Mouse (Mus musculus): ENCODE measurements around the gene Snrnp70. TPM values are rescaled to one million over a fixed set of nuclear protein-coding genes. Genes with fewer than 3 reads are reported as not detected.
A peak's percentile ranks its signal among the peaks of the same experiment; 100 is the strongest.

The Snrnp70 gene
- polyA plus RNA-seq, 1 experiment from 2014 or later = 241 TPM

- WGBS = 13% methylated on average over 27 of the region's 27 CpGs
- peaks cover 72% of the 10 kb centered on the region for H3K27me3 ChIP-seq (ENCODE audit: insufficient read depth, poor library complexity, severe bottlenecking)
- DNase-seq (ENCODE audit: low spot score) = no peak
- H3K9me3 ChIP-seq = no peaks in the 10 kb centered on the region
- H3K4me1 ChIP-seq = peaks cover 33% of the 10 kb centered on the region
- peaks cover 46% of the 10 kb centered on the region for H3K36me3 ChIP-seq
- H3K4me3 ChIP-seq = peak overlapping the region; percentile 25
- H3K27ac ChIP-seq = peak overlapping the region; percentile 37; the same call in 1 of the 2 replicates
Observed at GRCm38 (mm10) chr7:45419859-45420614, 24.5 kb upstream of the Snrnp70 start.

- no peaks in the 10 kb centered on the region for H3K9me3 ChIP-seq
- peak overlapping the region; percentile 25 for H3K4me3 ChIP-seq
- peaks cover 93% of the 10 kb centered on the region for H3K27me3 ChIP-seq (ENCODE audit: insufficient read depth, poor library complexity, severe bottlenecking)
- peaks cover 26% of the 10 kb centered on the region for H3K36me3 ChIP-seq
- WGBS = 8% methylated on average over 13 of the region's 13 CpGs
- DNase-seq (ENCODE audit: low spot score) = no peak
- H3K27ac ChIP-seq = peak overlapping the region; percentile 18; the same call in 1 of the 2 replicates
- H3K4me1 ChIP-seq = peaks cover 52% of the 10 kb centered on the region
Observed at GRCm38 (mm10) chr7:45417962-45418492, 22.5 kb upstream of the Snrnp70 start.

- Histone ChIP-seq H3K27me3 (ENCODE audit: insufficient read depth, poor library complexity, severe bottlenecking) (peaks cover 97% of the 10 kb centered on the region), H3K36me3 (peaks cover 2% of the 10 kb centered on the region), H3K9me3 (no peaks in the 10 kb centered on the region), H3K27ac (no peak overlapping the region), H3K4me3 (peak overlapping the region; percentile 47), H3K4me1 (peaks cover 53% of the 10 kb centered on the region)
- WGBS = 13% methylated on average over 37 of the region's 37 CpGs
- no peak for DNase-seq (ENCODE audit: low spot score)
Observed at GRCm38 (mm10) chr7:45415636-45416035, 20.1 kb upstream of the Snrnp70 start.

DNA sequence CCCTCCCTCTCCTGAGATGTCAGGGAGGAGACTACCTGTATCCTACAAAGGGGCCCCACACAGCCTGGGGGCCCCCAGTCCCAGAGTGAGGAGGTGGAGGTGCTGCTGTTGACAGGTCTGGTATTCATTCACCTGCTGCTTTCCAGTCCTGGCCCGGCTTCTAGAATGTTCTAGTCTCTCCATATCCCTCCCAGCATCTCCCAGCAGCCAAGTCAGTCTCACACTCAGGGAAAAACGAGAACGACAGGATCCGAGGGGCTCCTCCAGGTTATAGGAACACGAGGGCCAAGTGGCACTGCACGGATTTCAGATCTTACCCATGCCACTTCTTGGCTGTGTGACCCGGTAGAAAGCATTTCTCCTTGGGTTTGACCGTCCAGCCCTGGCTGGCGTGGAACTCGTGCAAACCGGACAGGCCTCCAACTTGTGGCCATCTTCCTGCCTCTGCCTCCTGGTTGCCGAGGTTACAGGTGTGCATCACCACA lies 19.2 kb upstream of the Snrnp70 start:
- no peak for DNase-seq (ENCODE audit: low spot score)
- H3K27me3 ChIP-seq (ENCODE audit: insufficient read depth, poor library complexity, severe bottlenecking) = peaks cover 97% of the 10 kb centered on the region
- 39% methylated on average over 12 of the region's 12 CpGs for WGBS
- peaks cover 45% of the 10 kb centered on the region for H3K4me1 ChIP-seq
- H3K36me3 ChIP-seq = no peaks in the 10 kb centered on the region
- H3K9me3 ChIP-seq = no peaks in the 10 kb centered on the region
- H3K4me3 ChIP-seq = peak overlapping the region; percentile 68; the same call in 1 of the 2 replicates
- H3K27ac ChIP-seq = no peak overlapping the region

- Histone ChIP-seq H3K36me3 (no peaks in the 10 kb centered on the region), H3K4me3 (peak overlapping the region; percentile 68), H3K9me3 (no peaks in the 10 kb centered on the region), H3K27ac (peak overlapping the region; percentile 85; the same call in 1 of the 2 replicates), H3K4me1 (peaks cover 42% of the 10 kb centered on the region), H3K27me3 (ENCODE audit: insufficient read depth, poor library complexity, severe bottlenecking) (peaks cover 97% of the 10 kb centered on the region)
- 2% methylated on average over 26 of the region's 27 CpGs for WGBS
- no peak for DNase-seq (ENCODE audit: low spot score)
Observed at GRCm38 (mm10) chr7:45413864-45414739, 18.6 kb upstream of the Snrnp70 start.

DNA sequence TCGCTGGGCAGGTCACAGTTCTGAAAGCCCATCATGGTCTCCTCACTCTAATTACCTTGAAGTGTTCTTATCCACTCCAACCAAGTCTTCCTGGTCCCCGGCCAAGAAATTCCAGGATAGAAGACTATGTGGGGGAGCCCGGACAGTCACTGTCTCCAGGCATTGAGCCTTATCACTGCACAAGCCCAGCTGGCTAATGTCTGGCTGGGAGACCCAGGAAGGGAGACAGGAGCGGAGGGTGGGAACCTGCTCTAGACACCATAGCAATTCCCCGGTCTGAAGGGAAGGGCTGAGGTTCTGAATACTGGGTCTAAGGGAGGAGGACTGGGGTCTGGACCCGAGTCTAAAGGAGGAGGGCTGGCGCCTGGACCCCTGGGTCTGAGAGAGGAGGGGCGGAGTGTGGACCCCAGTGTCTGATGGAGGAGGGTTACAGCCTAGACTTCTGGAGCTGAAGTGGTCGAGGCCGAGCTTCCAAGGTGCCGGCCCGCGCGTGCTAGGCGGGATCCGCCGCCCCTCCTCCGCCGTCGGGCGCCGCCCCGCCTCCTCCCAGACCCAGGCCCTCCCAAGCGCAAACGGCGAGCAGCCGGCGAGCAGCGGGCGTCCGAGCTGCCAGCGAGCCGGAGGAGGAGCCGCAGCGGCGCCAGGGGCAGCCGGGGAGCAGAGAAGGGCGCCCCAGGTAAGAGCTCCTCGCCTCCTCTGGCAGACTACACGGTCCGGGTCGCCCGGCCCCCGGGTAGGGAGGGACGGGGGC lies 17.7 kb upstream of the Snrnp70 start, which contains the start of gene Ntf5:
Gene Ntf5, plus strand, starts transcription at position 583 of the 751 bp plus-strand sequence.
- WGBS = 2% methylated on average over 44 of the region's 45 CpGs
- DNase-seq (ENCODE audit: low spot score) = peak; percentile 89
- H3K9me3 ChIP-seq = no peaks in the 10 kb centered on the region
- peak within 1 kb of the TSS; percentile 85 for H3K27ac ChIP-seq
- peaks cover 41% of the 10 kb centered on the region for H3K4me1 ChIP-seq
- peak within 1 kb of the TSS; percentile 68 for H3K4me3 ChIP-seq
- no peaks in the 10 kb centered on the region for H3K36me3 ChIP-seq
- H3K27me3 ChIP-seq (ENCODE audit: insufficient read depth, poor library complexity, severe bottlenecking) = peaks cover 97% of the 10 kb centered on the region

GRCm38 (mm10) chr7:45412421-45412820 lies 16.9 kb upstream of the Snrnp70 start:
- 50% methylated on average over 2 of the region's 2 CpGs for WGBS
- H3K27me3 ChIP-seq (ENCODE audit: insufficient read depth, poor library complexity, severe bottlenecking) = peaks cover 97% of the 10 kb centered on the region
- no peaks in the 10 kb centered on the region for H3K36me3 ChIP-seq
- H3K4me3 ChIP-seq = no peak overlapping the region
- H3K27ac ChIP-seq = no peak overlapping the region
- no peaks in the 10 kb centered on the region for H3K9me3 ChIP-seq
- no peak for DNase-seq (ENCODE audit: low spot score)
- H3K4me1 ChIP-seq = peaks cover 34% of the 10 kb centered on the region

DNA sequence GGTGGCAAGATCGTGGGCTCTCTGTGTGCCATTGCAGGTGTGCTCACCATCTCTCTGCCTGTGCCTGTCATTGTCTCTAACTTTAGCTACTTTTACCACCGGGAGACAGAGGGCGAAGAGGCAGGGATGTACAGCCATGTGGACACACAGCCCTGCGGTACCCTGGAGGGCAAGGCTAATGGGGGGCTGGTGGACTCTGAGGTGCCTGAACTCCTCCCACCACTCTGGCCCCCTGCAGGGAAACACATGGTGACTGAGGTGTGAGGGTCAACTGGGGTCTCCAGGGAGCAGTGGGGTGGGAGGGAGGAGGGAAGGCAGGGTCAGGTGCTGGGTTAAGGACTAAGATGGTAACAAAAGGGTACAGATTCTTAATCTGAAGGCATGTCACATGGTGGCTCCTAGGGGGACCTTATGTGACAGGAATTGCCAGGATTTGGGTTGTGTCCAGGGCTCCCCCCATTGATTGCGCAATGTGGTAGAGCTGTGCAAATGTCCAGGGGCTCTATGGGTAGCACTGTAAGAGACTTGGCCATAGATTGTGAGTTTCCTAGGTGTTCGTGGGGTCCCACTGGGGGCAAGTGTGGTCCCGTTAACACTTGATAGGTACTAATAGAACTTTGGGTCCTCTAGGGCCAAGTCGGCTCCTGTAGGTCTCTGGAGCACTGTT lies 14.1 kb upstream of the Snrnp70 start:
- no peak for DNase-seq (ENCODE audit: low spot score)
- H3K4me3 ChIP-seq = no peak overlapping the region
- H3K27me3 ChIP-seq (ENCODE audit: insufficient read depth, poor library complexity, severe bottlenecking) = peaks cover 95% of the 10 kb centered on the region
- H3K9me3 ChIP-seq = no peaks in the 10 kb centered on the region
- 76% methylated on average over 8 of the region's 8 CpGs for WGBS
- no peak overlapping the region for H3K27ac ChIP-seq
- no peaks in the 10 kb centered on the region for H3K36me3 ChIP-seq
- peaks cover 37% of the 10 kb centered on the region for H3K4me1 ChIP-seq

DNA sequence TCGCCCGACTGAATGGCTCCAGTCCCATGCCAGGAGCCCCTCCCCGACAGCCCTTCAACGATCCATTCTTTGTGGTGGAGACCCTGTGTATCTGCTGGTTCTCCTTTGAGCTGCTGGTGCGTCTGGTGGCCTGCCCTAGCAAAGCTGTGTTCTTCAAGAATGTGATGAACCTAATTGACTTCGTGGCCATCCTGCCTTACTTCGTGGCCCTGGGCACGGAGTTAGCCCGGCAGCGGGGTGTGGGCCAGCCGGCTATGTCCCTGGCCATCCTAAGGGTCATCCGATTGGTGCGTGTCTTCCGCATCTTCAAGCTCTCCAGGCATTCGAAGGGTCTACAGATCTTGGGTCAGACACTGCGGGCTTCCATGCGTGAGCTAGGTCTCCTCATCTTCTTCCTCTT lies 13.4 kb upstream of the Snrnp70 start:
- no peaks in the 10 kb centered on the region for H3K9me3 ChIP-seq
- no peak overlapping the region for H3K4me3 ChIP-seq
- no peak for DNase-seq (ENCODE audit: low spot score)
- H3K4me1 ChIP-seq = peaks cover 32% of the 10 kb centered on the region
- H3K27me3 ChIP-seq (ENCODE audit: insufficient read depth, poor library complexity, severe bottlenecking) = peaks cover 88% of the 10 kb centered on the region
- H3K27ac ChIP-seq = no peak overlapping the region
- H3K36me3 ChIP-seq = no peaks in the 10 kb centered on the region
- 86% methylated on average over 17 of the region's 17 CpGs for WGBS

GRCm38 (mm10) chr7:45408351-45408750 lies 12.8 kb upstream of the Snrnp70 start:
- Histone ChIP-seq H3K9me3 (no peaks in the 10 kb centered on the region), H3K4me1 (peaks cover 26% of the 10 kb centered on the region), H3K4me3 (no peak overlapping the region), H3K36me3 (no peaks in the 10 kb centered on the region), H3K27me3 (ENCODE audit: insufficient read depth, poor library complexity, severe bottlenecking) (peaks cover 82% of the 10 kb centered on the region), H3K27ac (no peak overlapping the region)
- DNase-seq (ENCODE audit: low spot score) = no peak
- WGBS = 70% methylated on average over 7 of the region's 7 CpGs

DNA sequence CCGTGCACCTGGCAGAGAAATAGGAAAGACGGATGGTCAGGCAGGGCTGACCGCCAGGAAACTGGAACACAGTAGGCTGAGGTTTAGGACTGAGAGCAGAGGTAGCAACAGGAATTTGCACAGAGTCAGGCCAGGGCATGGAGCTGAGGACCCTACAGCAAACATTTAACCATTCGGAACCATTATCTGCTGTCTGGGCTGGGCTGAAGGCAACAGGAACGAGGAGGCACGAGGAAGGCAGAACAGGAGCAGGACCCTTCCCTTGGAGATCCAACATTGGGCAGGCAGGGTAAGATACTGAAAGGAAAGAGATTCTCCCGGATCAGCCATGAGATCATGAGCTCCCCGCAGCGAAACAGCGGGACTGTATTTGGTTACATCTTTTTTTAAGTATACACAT lies 12.3 kb upstream of the Snrnp70 start:
- no peak overlapping the region for H3K27ac ChIP-seq
- H3K27me3 ChIP-seq (ENCODE audit: insufficient read depth, poor library complexity, severe bottlenecking) = peaks cover 77% of the 10 kb centered on the region
- 78% methylated on average over 10 of the region's 10 CpGs for WGBS
- H3K36me3 ChIP-seq = no peaks in the 10 kb centered on the region
- H3K9me3 ChIP-seq = no peaks in the 10 kb centered on the region
- H3K4me1 ChIP-seq = peaks cover 20% of the 10 kb centered on the region
- H3K4me3 ChIP-seq = no peak overlapping the region
- no peak for DNase-seq (ENCODE audit: low spot score)

Measured in heart, embryonic 10.5 days (tissue).